Mouse (Mus musculus) heart, embryonic 14.5 days (tissue): Measurements from ENCODE around the gene Klc2. TPM values are rescaled to one million over a fixed set of nuclear protein-coding genes. Genes with fewer than 3 reads are reported as not detected.

ENCODE experiments used
- ATAC-seq: fragments of 200-750 bp; cut with Nextera tagmentation; 2 replicates; pipeline ENCODE4 v1.8.0; 2017; ENCODE audit warnings: low read depth, moderate TSS enrichment; ENCODE audit not compliant: insufficient number of reproducible peaks, insufficient read depth, low FRiP score
- H3K27ac ChIP-seq, 2 experiments: fragments of 200-500 bp in 1 of 2; fragments of 300-500 bp in 1 of 2; sonication (generic) in 1 of 2; replicated peaks in 1 of 2; 2 replicates each; pipeline ENCODE4 v1.5.1; 2012 to 2014; ENCODE audit warnings: low read depth in 2 of 2, low read length in 2 of 2, control low read depth in 1 of 2, mild to moderate bottlenecking in 1 of 2, mixed read lengths in 1 of 2; ENCODE audit not compliant: control insufficient read depth in 1 of 2, insufficient read depth in 1 of 2
- H3K27me3 ChIP-seq: fragments of 300-500 bp; sonication (generic); 2 replicates; pipeline ENCODE4 v1.6.1; 2014; ENCODE audit warnings: mild to moderate bottlenecking, low read length, control low read depth; ENCODE audit not compliant: control insufficient read depth, insufficient read depth
- H3K36me3 ChIP-seq: fragments of 300-500 bp; sonication (generic); 2 replicates; pipeline ENCODE4 v1.6.1; 2014; ENCODE audit warnings: mild to moderate bottlenecking, control low read depth, low read length, mixed read lengths; ENCODE audit not compliant: control insufficient read depth, insufficient read depth
- H3K4me1 ChIP-seq, 2 experiments: fragments of 200-500 bp in 1 of 2; fragments of 300-500 bp in 1 of 2; sonication (generic) in 1 of 2; 2 replicates each; pipeline ENCODE4 v1.6.1; 2012 to 2014; ENCODE audit warnings: low read length in 2 of 2, control low read depth in 1 of 2, mixed read lengths in 1 of 2; ENCODE audit not compliant: control insufficient read depth in 2 of 2, insufficient read depth in 2 of 2
- H3K4me2 ChIP-seq: fragments of 300-500 bp; sonication (generic); 2 replicates; pipeline ENCODE4 v1.6.1; 2014; ENCODE audit warnings: mild to moderate bottlenecking, low read length
- H3K4me3 ChIP-seq, 2 experiments: fragments of 200-500 bp in 1 of 2; fragments of 300-500 bp in 1 of 2; sonication (generic) in 1 of 2; 2 replicates each; pipeline ENCODE4 v1.5.1; 2012 to 2014; ENCODE audit warnings: low read length in 2 of 2, mild to moderate bottlenecking in 2 of 2, control low read depth in 1 of 2, low read depth in 1 of 2, moderate library complexity in 1 of 2; ENCODE audit not compliant: control insufficient read depth in 1 of 2, insufficient read depth in 1 of 2
- H3K9ac ChIP-seq: fragments of 300-500 bp; sonication (generic); 2 replicates; pipeline ENCODE4 v1.6.1; 2014; ENCODE audit warnings: mild to moderate bottlenecking, low read length
- H3K9me3 ChIP-seq: fragments of 300-500 bp; sonication (generic); 2 replicates; pipeline ENCODE4 v1.6.1; 2016; ENCODE audit warnings: low read length, control low read depth; ENCODE audit not compliant: control insufficient read depth
- WGBS: fragments of 180-500 bp; shearing (Covaris S2); extraction: QIAGEN DNeasy Blood & Tissue Kit; methylation state at CpG from one replicate; pipeline ENCODE4 v1.1.7; 2014; 5-methylcytosine and 5-hydroxymethylcytosine counted together
- polyA plus RNA-seq: library from polyadenylated mRNA; unstranded; fragments of >200 nt; fragmentation: Nextera tagmentation; extraction: Ambion mirVana; gene quantifications from 2 replicates; pipeline ENCODE4 v1.2.1, GENCODE M21; 2014

Gene Klc2
- polyA plus RNA-seq, 1 experiment from 2014 or later = 20.7 TPM

- H3K4me2 ChIP-seq = peak overlapping the region; percentile 96
- peak overlapping the region; percentile 80 for H3K9ac ChIP-seq
- peaks cover 6% of the 10 kb centered on the region; the same call in 1 of the 2 replicates for H3K27me3 ChIP-seq
- H3K4me1 ChIP-seq = peaks cover 25 to 31% of the 10 kb centered on the region in 2 experiments
- H3K36me3 ChIP-seq = no peaks in the 10 kb centered on the region
- H3K9me3 ChIP-seq = no peaks in the 10 kb centered on the region
- peak overlapping the region; percentile 13 to 54; a peak in 3 of 4 replicates for H3K4me3 ChIP-seq
- 4% methylated on average over 15 of the region's 15 CpGs for WGBS
- ATAC-seq = 0 out of 2 replicates have a peak, but pooled peaks have one; percentile 13
- peak overlapping the region; percentile 14 to 79 for H3K27ac ChIP-seq
Measured at GRCm38 (mm10) chr19:5067040-5067799, 51.1 kb downstream of the Klc2 start.

DNA sequence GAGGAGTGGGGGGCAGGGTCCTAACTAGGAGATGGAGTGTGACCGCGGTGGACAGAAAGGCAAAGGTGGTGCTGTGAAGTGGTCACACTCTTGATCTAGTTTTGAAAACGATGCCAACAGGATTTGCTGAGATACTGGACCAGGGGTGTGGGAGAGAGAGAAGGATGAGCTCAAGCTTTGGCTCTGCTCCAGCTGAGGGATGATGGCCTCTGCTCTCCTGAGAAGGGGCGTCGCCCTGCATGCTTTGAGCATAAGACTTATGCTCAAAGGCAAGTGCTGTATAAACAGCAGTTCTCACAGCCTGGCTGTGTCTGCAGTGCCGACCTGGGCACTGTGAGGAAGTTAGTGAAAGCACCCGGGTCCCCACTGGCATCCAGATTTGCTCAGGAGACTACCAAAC, 53.3 kb downstream of the Klc2 start:
- no peak overlapping the region for H3K4me3 ChIP-seq
- H3K27ac ChIP-seq = no peak overlapping the region
- no peak overlapping the region for H3K4me2 ChIP-seq
- H3K9me3 ChIP-seq = no peaks in the 10 kb centered on the region
- peaks cover 6% of the 10 kb centered on the region; the same call in 1 of the 2 replicates for H3K27me3 ChIP-seq
- WGBS = 41% methylated on average over 7 of the region's 7 CpGs
- no peak for ATAC-seq
- H3K4me1 ChIP-seq = peaks cover 28 to 29% of the 10 kb centered on the region in 2 experiments
- H3K9ac ChIP-seq = no peak overlapping the region
- no peaks in the 10 kb centered on the region for H3K36me3 ChIP-seq

- 80% methylated on average over 6 of the region's 6 CpGs for WGBS
- no peak overlapping the region for H3K9ac ChIP-seq
- no peaks in the 10 kb centered on the region for H3K9me3 ChIP-seq
Measured at GRCm38 (mm10) chr19:5062446-5062845, 55.9 kb downstream of the Klc2 start.

DNA sequence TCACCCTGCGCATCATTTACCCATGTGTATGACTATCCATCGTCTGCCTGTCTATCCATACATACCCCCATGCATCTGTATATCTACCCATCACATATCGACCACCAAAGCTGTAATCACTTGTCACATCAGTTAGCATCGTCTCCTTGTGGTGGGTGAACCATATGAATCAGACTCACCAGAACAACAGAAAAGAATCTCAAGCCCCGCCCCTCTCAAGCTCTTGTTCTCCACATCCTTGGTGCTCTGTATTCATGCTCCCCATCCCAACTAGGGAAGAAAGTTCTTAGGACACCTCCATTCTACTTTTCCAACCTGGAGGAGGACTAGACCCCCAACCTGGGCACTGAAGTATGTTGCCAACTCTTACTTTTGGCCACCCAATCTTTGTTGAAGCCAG, 56.3 kb downstream of the Klc2 start:
- Histone ChIP-seq H3K27me3 (no peaks in the 10 kb centered on the region), H3K36me3 (no peaks in the 10 kb centered on the region), H3K4me2 (no peak overlapping the region), H3K4me1 (peaks cover 28% of the 10 kb centered on the region in 2 experiments), H3K27ac (no peak overlapping the region), H3K4me3 (no peak overlapping the region), H3K9ac (no peak overlapping the region), H3K9me3 (no peaks in the 10 kb centered on the region)
- ATAC-seq = no peak
- 83% methylated on average over 5 of the region's 5 CpGs for WGBS

More at GRCm38 (mm10) chr19:5062446-5062845, 55.9 kb downstream of the Klc2 start:
- H3K4me3 ChIP-seq = no peak overlapping the region
- H3K4me2 ChIP-seq = no peak overlapping the region
- H3K4me1 ChIP-seq = peaks cover 32% of the 10 kb centered on the region in 2 experiments
- no peak overlapping the region for H3K27ac ChIP-seq
- no peaks in the 10 kb centered on the region for H3K27me3 ChIP-seq
- no peak for ATAC-seq
- H3K36me3 ChIP-seq = no peaks in the 10 kb centered on the region

DNA sequence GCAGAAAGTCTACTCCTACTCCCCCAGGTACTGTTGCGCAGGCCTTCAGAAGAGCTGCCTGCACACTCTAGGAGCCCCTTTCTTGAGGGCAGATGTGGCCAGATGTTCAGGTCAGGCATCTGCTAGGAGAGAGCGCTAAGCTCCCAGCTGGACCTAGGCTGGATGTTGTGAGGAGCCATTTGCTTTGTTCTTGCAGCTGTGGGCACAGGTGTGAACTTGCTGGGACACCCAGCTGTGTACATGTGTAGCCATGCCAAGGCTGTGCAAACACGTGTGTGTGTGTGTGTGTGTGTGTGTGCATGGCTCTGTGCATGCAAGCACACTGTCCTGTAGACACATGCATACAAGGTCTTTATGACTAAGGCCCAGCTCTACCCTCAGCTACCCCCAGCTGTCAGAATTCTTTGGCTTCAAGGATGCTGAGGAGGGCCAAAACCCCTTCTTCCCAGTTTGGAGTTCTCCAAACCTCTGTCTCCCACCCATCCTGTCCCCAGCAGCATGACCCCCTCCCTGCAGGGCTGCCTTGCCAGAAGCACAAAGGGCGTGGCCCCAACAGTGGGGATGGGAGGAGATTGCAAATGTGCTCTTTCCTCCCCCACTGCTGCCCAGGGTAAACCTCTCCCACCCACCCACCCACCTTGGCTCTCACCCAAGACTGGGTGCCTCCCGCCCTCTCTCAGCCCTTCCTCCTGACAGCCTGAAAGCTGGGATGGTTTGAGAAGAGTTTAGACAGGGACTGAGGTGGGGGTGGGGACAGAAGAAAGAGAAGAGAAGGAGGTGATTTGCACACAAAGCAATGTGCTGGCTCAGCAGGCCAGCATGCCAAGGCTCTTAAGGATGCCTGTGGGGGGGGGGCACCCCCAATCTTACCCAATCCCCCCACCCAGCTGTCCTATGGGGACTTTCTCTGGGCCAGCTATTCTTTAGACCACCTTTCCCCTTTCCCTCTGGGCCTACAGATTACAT, 57.7 kb downstream of the Klc2 start:
- no peaks in the 10 kb centered on the region for H3K9me3 ChIP-seq
- no peaks in the 10 kb centered on the region for H3K36me3 ChIP-seq
- no peak overlapping the region for H3K4me2 ChIP-seq
- no peak overlapping the region for H3K27ac ChIP-seq
- WGBS = 46% methylated on average over 5 of the region's 5 CpGs
- no peaks in the 10 kb centered on the region for H3K27me3 ChIP-seq
- H3K4me1 ChIP-seq = peaks cover 23 to 25% of the 10 kb centered on the region in 2 experiments
- H3K4me3 ChIP-seq = no peak overlapping the region
- ATAC-seq = no peak
- H3K9ac ChIP-seq = no peak overlapping the region

DNA sequence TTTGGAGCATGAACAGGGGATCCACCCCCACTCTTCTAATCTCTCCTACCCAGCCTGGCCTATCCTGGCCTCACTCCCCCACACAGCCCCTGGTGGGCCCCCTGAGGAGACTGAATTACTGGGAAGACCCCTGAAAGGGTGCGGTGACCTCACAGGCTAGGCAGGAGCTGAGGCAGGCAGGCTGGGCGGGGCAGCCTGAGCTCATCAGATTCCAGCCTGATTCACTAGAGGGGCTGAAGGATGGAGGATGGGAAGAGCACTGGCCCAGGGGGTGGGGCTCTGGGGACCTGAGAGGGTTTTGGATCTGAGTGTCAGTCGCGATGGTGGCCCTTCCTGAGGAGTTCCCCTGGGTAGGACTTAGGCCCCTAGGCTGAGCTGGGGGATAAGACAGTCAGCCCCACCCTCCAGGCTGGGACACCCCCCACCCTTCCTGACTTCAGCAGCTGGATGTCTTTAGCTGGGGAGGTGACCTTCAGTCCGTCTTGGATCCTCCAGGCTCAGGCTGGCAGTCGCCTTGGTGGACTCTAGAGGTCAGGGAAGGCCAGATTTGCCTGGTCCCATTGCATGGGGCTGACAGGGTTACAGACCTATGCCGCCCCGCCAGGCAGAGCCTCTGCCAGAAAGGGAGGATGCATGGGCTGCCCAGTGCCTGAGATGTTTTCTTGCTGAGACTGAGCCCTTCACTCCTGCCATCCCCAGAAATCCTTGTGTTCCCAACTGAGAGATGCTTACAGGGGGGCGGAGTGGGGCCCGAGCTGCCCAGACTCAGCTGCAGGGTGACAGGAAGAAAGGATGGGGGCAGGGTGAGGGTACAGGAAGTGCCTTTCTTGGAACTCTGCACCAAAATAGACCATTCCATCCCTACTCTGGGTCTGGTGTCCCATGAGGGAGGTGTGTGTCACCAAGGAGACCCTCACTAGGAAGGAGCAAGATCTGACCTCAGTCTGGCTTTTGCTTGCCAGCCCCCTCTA, 59.3 kb downstream of the Klc2 start:
- Histone ChIP-seq H3K36me3 (no peaks in the 10 kb centered on the region), H3K27me3 (no peaks in the 10 kb centered on the region), H3K27ac (peak overlapping the region in 1 of 2 experiments; percentile 31; a peak in 1 of 4 replicates), H3K4me3 (no peak overlapping the region), H3K9me3 (no peaks in the 10 kb centered on the region), H3K9ac (peak overlapping the region; percentile 14; the same call in 1 of the 2 replicates), H3K4me2 (no peak overlapping the region), H3K4me1 (peaks cover 23 to 25% of the 10 kb centered on the region in 2 experiments)
- WGBS = 15% methylated on average over 10 of the region's 10 CpGs
- no peak for ATAC-seq
